Mouse (Mus musculus): ENCODE measurements at regions not wholly inside any gene's neighbourhood (a gene's known extent, or its start where the extent isn't known, plus 50 kb on each side); places are given as distances from the start of the nearest gene placed in this dataset.

- TF ChIP-seq POLR2A (IDR thresholded peaks at IDR 0.05; ENCODE audit: extremely low read depth, insufficient read depth, low read length) (no peak), CTCF (IDR thresholded peaks at IDR 0.05; ENCODE audit: extremely low read depth, insufficient read depth, low read length) (no peak)
- Histone ChIP-seq H3K4me1 (ENCODE audit: control insufficient read depth, insufficient read depth, low read length) (no peaks in the 10 kb centered on the region), H3K4me3 (ENCODE audit: insufficient read depth, low read length) (no peak overlapping the region), H3K27ac (ENCODE audit: insufficient read depth, low read length) (no peak overlapping the region)
Observed at GRCm38 (mm10) chr4:34241673-34242072, 191.7 kb upstream of the Spaca1 start.

DNA sequence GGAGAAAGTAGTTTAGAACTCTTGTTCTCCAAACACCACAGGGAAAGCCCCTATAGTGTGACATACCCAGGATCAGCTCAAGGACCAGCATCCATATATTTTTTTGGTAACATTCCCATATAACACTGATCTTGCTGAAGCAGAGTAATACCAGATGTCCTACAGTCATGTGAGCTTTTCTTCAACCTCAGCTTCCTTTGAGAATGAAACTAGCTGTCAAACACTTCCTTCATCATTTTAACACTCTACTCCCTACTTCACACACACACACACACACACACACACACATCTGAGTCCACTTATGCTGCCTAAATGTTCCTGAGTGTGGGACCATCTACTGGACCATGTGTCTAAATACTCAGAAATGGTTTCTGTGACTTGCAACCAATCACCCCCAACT, 209.5 kb upstream of the Spaca1 start:
- H3K4me1 ChIP-seq (ENCODE audit: control insufficient read depth, insufficient read depth, low read length): no peaks in the 10 kb centered on the region
- H3K4me3 ChIP-seq (ENCODE audit: insufficient read depth, low read length): no peak overlapping the region
- TF ChIP-seq CTCF (IDR thresholded peaks at IDR 0.05; ENCODE audit: extremely low read depth, insufficient read depth, low read length) (no peak), POLR2A (IDR thresholded peaks at IDR 0.05; ENCODE audit: extremely low read depth, insufficient read depth, low read length) (no peak)
- H3K27ac ChIP-seq (ENCODE audit: insufficient read depth, low read length): no peak overlapping the region

- Histone ChIP-seq H3K4me1 (ENCODE audit: control insufficient read depth, insufficient read depth, low read length) (no peaks in the 10 kb centered on the region), H3K27ac (ENCODE audit: insufficient read depth, low read length) (no peak overlapping the region), H3K4me3 (ENCODE audit: insufficient read depth, low read length) (no peak overlapping the region)
- no peak for TF ChIP-seq POLR2A (IDR thresholded peaks at IDR 0.05; ENCODE audit: extremely low read depth, insufficient read depth, low read length)
- TF ChIP-seq CTCF (IDR thresholded peaks at IDR 0.05; ENCODE audit: extremely low read depth, insufficient read depth, low read length): no peak
Observed at GRCm38 (mm10) chr4:34260468-34260867, 210.5 kb upstream of the Spaca1 start.

- Histone ChIP-seq H3K4me1 (ENCODE audit: control insufficient read depth, insufficient read depth, low read length) (no peaks in the 10 kb centered on the region), H3K27ac (ENCODE audit: insufficient read depth, low read length) (no peak overlapping the region), H3K4me3 (ENCODE audit: insufficient read depth, low read length) (no peak overlapping the region)
- TF ChIP-seq POLR2A (IDR thresholded peaks at IDR 0.05; ENCODE audit: extremely low read depth, insufficient read depth, low read length) (no peak), CTCF (IDR thresholded peaks at IDR 0.05; ENCODE audit: extremely low read depth, insufficient read depth, low read length) (no peak)
Observed at GRCm38 (mm10) chr4:34261809-34262208, 211.8 kb upstream of the Spaca1 start.

DNA sequence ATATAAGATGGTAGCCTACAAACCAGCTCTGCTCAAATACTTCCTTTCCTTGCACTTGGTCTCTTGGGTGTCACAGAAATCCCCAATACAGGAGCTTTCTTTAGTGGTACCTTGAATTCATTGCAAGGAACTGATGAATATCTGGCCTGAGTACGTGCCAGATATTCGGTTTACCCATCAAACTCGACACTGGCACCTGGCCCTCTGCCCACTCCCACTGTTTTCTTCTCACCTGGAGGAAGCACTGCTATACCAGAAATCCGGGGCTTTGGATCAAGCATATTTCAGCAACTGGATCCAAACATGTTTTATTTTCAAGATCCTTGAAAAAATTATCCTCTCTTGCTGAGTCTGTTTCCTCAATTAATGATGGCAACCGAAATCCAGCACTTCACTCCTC, 214.4 kb upstream of the Spaca1 start:
- Histone ChIP-seq H3K4me3 (ENCODE audit: insufficient read depth, low read length) (no peak overlapping the region), H3K4me1 (ENCODE audit: control insufficient read depth, insufficient read depth, low read length) (no peaks in the 10 kb centered on the region), H3K27ac (ENCODE audit: insufficient read depth, low read length) (no peak overlapping the region)
- TF ChIP-seq POLR2A (IDR thresholded peaks at IDR 0.05; ENCODE audit: extremely low read depth, insufficient read depth, low read length): no peak
- no peak for TF ChIP-seq CTCF (IDR thresholded peaks at IDR 0.05; ENCODE audit: extremely low read depth, insufficient read depth, low read length)

DNA sequence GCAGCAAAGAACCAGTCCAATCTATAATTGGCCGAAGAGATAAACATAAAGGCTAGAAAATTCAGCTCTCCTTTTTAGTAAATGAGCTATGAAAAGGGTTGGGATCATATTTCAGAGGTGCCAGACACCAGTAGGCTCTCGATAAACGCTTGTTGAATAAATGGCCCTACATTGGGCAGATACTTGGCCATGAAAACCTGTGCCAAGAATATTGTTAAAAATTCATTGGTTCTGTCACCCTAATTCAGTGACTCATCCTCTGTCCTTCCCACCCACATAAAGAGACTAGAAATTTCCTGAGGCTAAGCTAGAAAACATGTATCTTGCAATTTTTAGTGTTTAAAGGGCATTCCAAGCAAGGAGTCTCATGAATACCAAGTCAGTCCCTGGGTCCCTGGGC, 224.3 kb upstream of the Spaca1 start:
- no peak overlapping the region for H3K4me3 ChIP-seq (ENCODE audit: insufficient read depth, low read length)
- TF ChIP-seq POLR2A (IDR thresholded peaks at IDR 0.05; ENCODE audit: extremely low read depth, insufficient read depth, low read length) (no peak), CTCF (IDR thresholded peaks at IDR 0.05; ENCODE audit: extremely low read depth, insufficient read depth, low read length) (no peak)
- peaks cover 2% of the 10 kb centered on the region for H3K4me1 ChIP-seq (ENCODE audit: control insufficient read depth, insufficient read depth, low read length)
- no peak overlapping the region for H3K27ac ChIP-seq (ENCODE audit: insufficient read depth, low read length)

DNA sequence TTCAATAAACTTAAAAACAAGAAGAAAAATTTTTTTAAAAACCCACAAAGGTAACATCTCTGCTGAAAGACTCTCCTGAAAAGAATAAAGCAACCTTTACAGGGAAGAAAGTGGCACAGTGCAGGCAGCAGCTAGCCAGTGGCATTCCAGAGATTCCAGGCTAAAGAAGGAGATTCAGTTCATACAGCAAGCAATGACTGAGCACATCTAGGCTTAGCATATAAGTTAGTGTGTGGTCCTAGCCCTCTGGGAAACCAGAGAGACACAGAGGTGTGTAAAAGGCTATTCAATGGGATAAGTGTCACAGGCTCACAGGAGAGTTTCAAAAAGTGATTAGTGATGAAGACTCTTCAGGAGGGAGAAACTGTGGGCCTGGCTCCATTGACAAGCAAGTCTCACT, 225.4 kb upstream of the Spaca1 start:
- Histone ChIP-seq H3K27ac (ENCODE audit: insufficient read depth, low read length) (no peak overlapping the region), H3K4me3 (ENCODE audit: insufficient read depth, low read length) (no peak overlapping the region), H3K4me1 (ENCODE audit: control insufficient read depth, insufficient read depth, low read length) (peaks cover 2% of the 10 kb centered on the region)
- no peak for TF ChIP-seq CTCF (IDR thresholded peaks at IDR 0.05; ENCODE audit: extremely low read depth, insufficient read depth, low read length)
- TF ChIP-seq POLR2A (IDR thresholded peaks at IDR 0.05; ENCODE audit: extremely low read depth, insufficient read depth, low read length): no peak

- H3K4me3 ChIP-seq (ENCODE audit: insufficient read depth, low read length): no peak overlapping the region
- TF ChIP-seq POLR2A (IDR thresholded peaks at IDR 0.05; ENCODE audit: extremely low read depth, insufficient read depth, low read length) (no peak), CTCF (IDR thresholded peaks at IDR 0.05; ENCODE audit: extremely low read depth, insufficient read depth, low read length) (no peak)
- no peaks in the 10 kb centered on the region for H3K4me1 ChIP-seq (ENCODE audit: control insufficient read depth, insufficient read depth, low read length)
- H3K27ac ChIP-seq (ENCODE audit: insufficient read depth, low read length): no peak overlapping the region
Observed at GRCm38 (mm10) chr4:34302504-34303108, 248.1 kb upstream of the Akirin2 start.

GRCm38 (mm10) chr4:34308921-34309563, 241.7 kb upstream of the Akirin2 start:
- Histone ChIP-seq H3K27ac (ENCODE audit: insufficient read depth, low read length) (no peak overlapping the region), H3K4me1 (ENCODE audit: control insufficient read depth, insufficient read depth, low read length) (no peaks in the 10 kb centered on the region), H3K4me3 (ENCODE audit: insufficient read depth, low read length) (no peak overlapping the region)
- no peak for TF ChIP-seq CTCF (IDR thresholded peaks at IDR 0.05; ENCODE audit: extremely low read depth, insufficient read depth, low read length)
- no peak for TF ChIP-seq POLR2A (IDR thresholded peaks at IDR 0.05; ENCODE audit: extremely low read depth, insufficient read depth, low read length)

- TF ChIP-seq POLR2A (IDR thresholded peaks at IDR 0.05; ENCODE audit: extremely low read depth, insufficient read depth, low read length) (no peak), CTCF (IDR thresholded peaks at IDR 0.05; ENCODE audit: extremely low read depth, insufficient read depth, low read length) (no peak)
- H3K4me3 ChIP-seq (ENCODE audit: insufficient read depth, low read length): no peak overlapping the region
- no peaks in the 10 kb centered on the region for H3K4me1 ChIP-seq (ENCODE audit: control insufficient read depth, insufficient read depth, low read length)
- no peak overlapping the region for H3K27ac ChIP-seq (ENCODE audit: insufficient read depth, low read length)
Observed at GRCm38 (mm10) chr4:34310061-34310642, 240.6 kb upstream of the Akirin2 start.

Data from cortical plate, adult 2 months (tissue).